In the genomic region with DNA sequence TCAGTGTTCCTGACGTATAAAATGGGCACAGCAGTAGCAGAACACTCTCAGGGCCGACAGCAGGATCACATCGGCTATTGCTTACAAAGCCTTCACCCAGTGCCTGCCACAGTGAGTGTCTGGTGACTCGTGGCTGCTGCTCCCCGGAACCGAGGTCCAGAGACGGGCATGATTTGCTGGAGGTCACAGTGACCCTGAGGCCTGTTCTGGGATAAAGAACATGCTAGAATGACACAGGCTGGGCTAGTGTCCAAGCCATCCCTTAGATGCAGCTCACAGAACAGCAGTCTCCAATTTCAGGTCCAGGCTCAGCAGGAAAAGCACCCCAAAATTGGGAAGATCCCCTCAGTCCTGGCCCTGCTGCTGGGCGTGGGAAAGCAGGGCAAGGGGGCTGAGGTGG, we compare ENCODE assay signal across 11 mouse cellular contexts. TPM values are rescaled to one million over a fixed set of nuclear protein-coding genes. Genes with fewer than 3 reads are reported as not detected.
A peak's percentile ranks its signal among the peaks of the same experiment; 100 is the strongest.
DNase-seq lines count a peak whose midpoint lies in the region; TF ChIP-seq lines count a peak whose summit lies in the region.
"Had no signal": no experiment of that assay in that cellular context is flagged by ENCODE, and none has a peak within 500 bp of the region (broad histone marks: within the 10 kb centered on the region; RNA-seq: fewer than 3 reads in every experiment).

No protein-coding gene starts in this region.

- intact Hi-C loops in gastrocnemius, adult 2 months (cut with DNase I) = no loop called here
- intact Hi-C loops in gastrocnemius, postnatal 14 days (cut with DNase I; ENCODE audit: low total_unique reads) = no loop called here
- intact Hi-C loops in left cerebral cortex, adult 2 months (cut with DNase I) = no loop called here
- intact Hi-C loops in left cerebral cortex, postnatal 36 days (cut with DNase I) = no loop called here

- peak; percentile 22 for DNase-seq in gastrocnemius, adult 2 months
- no peak for DNase-seq in gastrocnemius, postnatal 14 days
- no peak for DNase-seq in left cerebral cortex, adult 2 months (ENCODE audit: extremely low spot score in 1 of 2, low spot score in 2 of 2)
- DNase-seq in left cerebral cortex, postnatal 36 days (ENCODE audit: low spot score in 2 of 2) = no peak
- peak; percentile 50 for DNase-seq in brain, adult 2 months (ENCODE audit: low read depth, low spot score)
- peak; percentile 86 for DNase-seq in lung, postnatal 36 days
- no peak for DNase-seq in urinary bladder, postnatal 36 days (ENCODE audit: low spot score in 2 of 2)
- DNase-seq in urinary bladder, postnatal 10 days (ENCODE audit: low spot score) = no peak

- H3K27ac ChIP-seq in gastrocnemius, adult 2 months = peak overlapping the region; percentile 73
- H3K27ac ChIP-seq in left cerebral cortex, adult 2 months = peak overlapping the region; percentile 37; the same call in 1 of the 2 replicates

- no peak overlapping the region for H3K4me3 ChIP-seq in gastrocnemius, adult 2 months
- H3K4me3 ChIP-seq in left cerebral cortex, adult 2 months = no peak overlapping the region

- TF ChIP-seq CTCF in gastrocnemius, adult 2 months (IDR thresholded peaks at IDR 0.05) = no peak
- no peak for TF ChIP-seq CTCF in left cerebral cortex, adult 2 months (IDR thresholded peaks at IDR 0.05)

RNA-seq across cellular contexts. Expression of gene Soga1, which starts 24.8 kb away (rescaled TPM):
- 1 to 10 TPM; 2.8 to 4.5 TPM for total RNA-seq in gastrocnemius, adult 2 months (2021)
- total RNA-seq in gastrocnemius, postnatal 14 days (2021) = 10 to 100 TPM; 11.1 to 12.2 TPM
- total RNA-seq in left cerebral cortex, adult 2 months (2021) = 10 to 100 TPM; 20.2 to 25.1 TPM
- 10 to 100 TPM; 20.0 to 26.0 TPM for total RNA-seq in left cerebral cortex, postnatal 36 days (2021)

RNA-seq across cellular contexts. Expression of gene Tldc2, which starts 32.6 kb away (rescaled TPM):
- total RNA-seq in gastrocnemius, adult 2 months (2021) = not detected
- not detected for total RNA-seq in gastrocnemius, postnatal 14 days (2021)
- not detected for total RNA-seq in left cerebral cortex, adult 2 months (2021)
- not detected for total RNA-seq in left cerebral cortex, postnatal 36 days (2021)
- total RNA-seq: adrenal gland, adult 18-20 months; heart, adult 18-20 months; layer of hippocampus, postnatal 14 days had no signal

RNA-seq across cellular contexts. Expression of gene Dsn1, which starts 47.3 kb away (rescaled TPM):
- total RNA-seq in gastrocnemius, adult 2 months (2021) = 1 to 10 TPM; 1.2 to 1.6 TPM
- 1 to 10 TPM; 2.7 to 3.5 TPM for total RNA-seq in gastrocnemius, postnatal 14 days (2021)
- total RNA-seq in left cerebral cortex, adult 2 months (2021) = 1 to 10 TPM; 5.8 to 6.3 TPM
- total RNA-seq in left cerebral cortex, postnatal 36 days (2021) = 1 to 10 TPM; 6.5 to 7.5 TPM

Comparison
In these comparisons a context has a peak if more than half of its experiments do, and no peak if none do; other contexts are left out.
1. DNase-seq: peak in gastrocnemius, adult 2 months (single experiment), brain, adult 2 months (single experiment) and lung, postnatal 36 days (single experiment); none in gastrocnemius, postnatal 14 days (single experiment), left cerebral cortex, adult 2 months (0 of 2), left cerebral cortex, postnatal 36 days (0 of 2), urinary bladder, postnatal 36 days (0 of 2) and urinary bladder, postnatal 10 days (single experiment).